Mouse (Mus musculus): ENCODE results near the gene Mybbp1a. TPM values are rescaled to one million over a fixed set of nuclear protein-coding genes. Genes with fewer than 3 reads are reported as not detected.

Gene Mybbp1a
- polyA plus RNA-seq, 1 experiment from 2014 or later: 148 TPM

DNA sequence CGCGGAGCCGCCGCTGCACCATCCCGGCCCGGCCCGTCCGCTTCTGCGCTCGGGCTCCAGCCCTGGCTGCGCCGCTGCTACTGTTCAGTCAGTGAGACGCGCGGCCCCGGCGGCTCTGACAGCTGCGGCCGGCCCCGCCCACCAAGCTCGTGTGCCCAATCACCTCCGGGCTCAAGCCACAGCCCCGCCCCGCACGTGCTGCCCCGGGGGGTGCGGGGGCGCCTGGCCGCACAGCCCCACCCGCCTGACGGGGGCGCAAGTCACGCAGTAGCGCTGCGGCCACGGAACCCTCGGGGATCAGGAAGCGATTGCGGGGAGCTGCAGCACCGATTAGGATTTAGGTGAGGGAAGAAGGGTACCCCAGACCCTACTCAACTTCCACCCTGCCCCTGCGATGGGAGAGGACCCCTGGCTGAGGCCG, 48.7 kb downstream of the Mybbp1a start, which contains the start of gene Spns2:
Gene Spns2, minus strand, starts transcription at position 24 of the 421 bp plus-strand sequence.
- H3K4me1 ChIP-seq (replicated peaks): peaks cover 61% of the 10 kb centered on the region
- no peaks in the 10 kb centered on the region for H3K9me3 ChIP-seq
- no peaks in the 10 kb centered on the region for H3K36me3 ChIP-seq
- H3K4me3 ChIP-seq: peak within 1 kb of the TSS; percentile 74
- peaks cover 51% of the 10 kb centered on the region for H3K27me3 ChIP-seq (ENCODE audit: insufficient read depth, poor library complexity, severe bottlenecking)
- peak within 1 kb of the TSS; percentile 87 for H3K27ac ChIP-seq
- under 1% methylated on average over 42 of the region's 42 CpGs for WGBS
- DNase-seq (ENCODE audit: low spot score): peak; percentile 89

DNA sequence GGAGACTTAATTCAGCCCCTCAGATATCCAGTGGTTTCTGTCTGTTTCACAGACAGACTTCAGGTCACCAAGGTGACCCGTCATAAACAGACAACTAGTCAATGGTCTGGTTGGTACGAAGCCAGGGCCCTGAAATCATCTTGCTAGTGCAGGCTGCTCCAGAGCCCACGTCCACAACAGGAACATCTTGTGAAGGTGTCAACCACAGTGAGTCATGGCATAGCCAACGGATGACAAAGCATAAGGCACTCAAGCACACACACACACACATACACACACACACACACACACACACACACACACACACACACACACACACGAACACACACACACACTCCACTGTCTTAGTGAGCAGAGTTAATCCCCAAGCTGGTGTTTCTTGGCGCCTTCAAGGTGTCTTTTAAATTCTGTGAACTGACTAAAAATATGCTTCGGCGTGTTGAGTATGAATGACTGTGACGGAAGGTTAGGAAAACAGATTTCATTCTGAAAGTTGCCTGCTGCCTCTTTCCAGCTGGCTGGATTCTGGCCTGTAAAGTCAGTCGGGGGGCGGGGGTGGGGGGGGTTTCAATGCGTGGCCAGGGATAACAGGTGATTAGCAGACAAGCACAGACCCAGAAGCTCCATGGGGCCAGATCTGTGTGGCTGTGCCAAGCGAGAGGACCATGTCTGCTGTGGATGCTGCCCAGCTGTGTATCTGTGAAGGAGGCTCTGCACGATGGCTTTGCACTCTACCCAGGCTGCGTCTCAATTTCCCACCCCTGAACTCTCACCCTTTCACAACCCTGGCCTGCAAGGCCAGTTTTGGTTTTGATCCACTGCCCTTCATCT, 50.2 kb downstream of the Mybbp1a start:
- 71% methylated on average over 15 of the region's 15 CpGs for WGBS
- H3K4me1 ChIP-seq (replicated peaks): peaks cover 48% of the 10 kb centered on the region
- no peaks in the 10 kb centered on the region for H3K9me3 ChIP-seq
- peaks cover 51% of the 10 kb centered on the region for H3K27me3 ChIP-seq (ENCODE audit: insufficient read depth, poor library complexity, severe bottlenecking)
- H3K36me3 ChIP-seq: no peaks in the 10 kb centered on the region
- no peak overlapping the region for H3K27ac ChIP-seq
- no peak for DNase-seq (ENCODE audit: low spot score)
- no peak overlapping the region for H3K4me3 ChIP-seq

DNA sequence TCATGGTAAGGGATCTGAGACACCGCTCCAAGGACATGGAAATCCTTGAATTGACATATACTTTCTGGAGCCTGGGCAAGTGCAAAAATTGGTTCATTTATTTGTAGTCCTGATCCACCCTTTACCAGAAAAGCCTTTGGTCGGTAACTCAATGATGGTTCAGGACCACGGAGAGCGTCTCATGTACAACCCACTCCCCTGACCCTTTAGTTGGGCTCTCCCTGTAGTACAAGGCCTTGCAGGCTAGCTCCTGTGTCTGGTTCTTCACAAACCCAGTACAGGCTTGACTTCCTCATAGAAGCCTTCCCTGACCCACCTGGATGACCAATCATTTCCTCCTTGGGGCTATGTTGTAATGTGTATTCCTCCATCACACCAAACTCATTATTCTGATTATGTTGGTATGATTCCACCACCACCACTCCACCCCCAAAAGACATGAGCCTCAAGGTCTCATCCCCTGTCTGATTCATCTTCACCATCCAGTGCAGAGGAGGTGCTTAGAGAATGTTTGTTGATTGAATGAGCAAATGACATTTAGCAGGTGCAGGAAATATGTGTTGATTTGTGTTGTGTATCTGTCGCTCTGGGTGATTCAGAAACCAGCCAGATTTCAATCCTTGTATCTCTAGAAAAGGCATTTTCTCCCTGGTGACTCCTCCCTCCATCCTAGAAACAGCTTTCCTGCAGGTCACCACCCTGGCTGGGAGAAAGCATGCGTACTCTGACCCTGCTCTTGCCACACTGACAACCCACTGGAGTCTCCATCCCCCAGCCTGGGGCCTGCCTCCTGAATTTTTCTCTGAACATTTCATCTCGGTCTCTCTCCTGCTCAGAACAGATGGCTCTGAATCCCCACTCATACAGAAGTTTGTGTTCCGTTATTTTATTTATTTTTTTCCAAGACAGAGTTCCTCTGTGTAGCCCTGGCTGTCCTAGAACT, 53.2 kb downstream of the Mybbp1a start:
- Histone ChIP-seq H3K9me3 (no peaks in the 10 kb centered on the region), H3K27me3 (ENCODE audit: insufficient read depth, poor library complexity, severe bottlenecking) (peaks cover 21% of the 10 kb centered on the region), H3K4me3 (no peak overlapping the region), H3K4me1 (replicated peaks) (peaks cover 27% of the 10 kb centered on the region), H3K27ac (no peak overlapping the region), H3K36me3 (no peaks in the 10 kb centered on the region)
- 56% methylated on average over 8 of the region's 8 CpGs for WGBS
- DNase-seq (ENCODE audit: low spot score): peak; percentile 47

DNA sequence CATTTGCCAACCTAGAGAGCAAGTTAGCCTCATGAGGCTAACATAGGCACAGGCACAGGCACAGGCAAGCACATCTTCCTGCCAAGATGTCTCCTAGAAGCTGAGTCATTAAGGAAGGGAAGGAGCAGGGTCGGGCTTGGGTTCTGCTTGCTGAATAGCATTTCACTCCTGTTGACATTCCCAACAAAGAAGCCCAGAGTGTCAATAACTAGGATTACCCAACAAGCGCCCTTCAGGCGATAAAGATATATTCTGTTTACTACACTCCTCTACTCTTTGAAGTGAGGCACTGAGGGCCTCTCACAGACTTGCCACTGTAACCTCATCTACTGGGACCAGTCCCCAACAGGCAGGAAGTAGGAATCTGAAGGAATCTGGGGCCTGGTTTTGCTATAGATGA, 54.9 kb downstream of the Mybbp1a start:
- H3K4me1 ChIP-seq (replicated peaks): peaks cover 17% of the 10 kb centered on the region; the same call in 1 of the 2 replicates
- H3K27ac ChIP-seq: no peak overlapping the region
- H3K4me3 ChIP-seq: no peak overlapping the region
- no peak for DNase-seq (ENCODE audit: low spot score)
- 78% methylated on average over 3 of the region's 3 CpGs for WGBS
- H3K36me3 ChIP-seq: no peaks in the 10 kb centered on the region
- no peaks in the 10 kb centered on the region for H3K9me3 ChIP-seq
- peaks cover 7% of the 10 kb centered on the region; the same call in 1 of the 2 replicates for H3K27me3 ChIP-seq (ENCODE audit: insufficient read depth, poor library complexity, severe bottlenecking)

DNA sequence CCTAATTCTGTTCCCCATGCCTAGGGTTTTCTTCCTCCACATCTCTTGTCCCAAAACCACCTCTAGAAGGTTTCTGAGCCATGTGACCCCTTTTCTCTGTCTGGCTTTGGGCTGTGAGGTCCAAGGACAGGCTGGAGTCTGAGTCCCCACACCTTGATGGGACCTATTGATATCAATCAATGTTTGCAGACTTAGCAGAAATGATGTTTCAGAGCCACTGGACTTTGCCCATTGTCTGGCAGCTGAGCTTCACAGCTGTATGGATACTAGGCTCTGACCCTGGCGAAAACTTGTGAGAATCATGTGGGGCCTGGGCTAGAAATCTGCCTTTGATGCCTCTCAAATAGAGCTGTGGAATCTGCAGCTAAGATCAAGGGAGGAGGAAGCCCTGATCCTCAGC, 55.6 kb downstream of the Mybbp1a start:
- Histone ChIP-seq H3K36me3 (no peaks in the 10 kb centered on the region), H3K27ac (no peak overlapping the region), H3K9me3 (no peaks in the 10 kb centered on the region), H3K4me1 (replicated peaks) (peaks cover 20% of the 10 kb centered on the region), H3K4me3 (no peak overlapping the region), H3K27me3 (ENCODE audit: insufficient read depth, poor library complexity, severe bottlenecking) (peaks cover 6% of the 10 kb centered on the region; the same call in 1 of the 2 replicates)
- no peak for DNase-seq (ENCODE audit: low spot score)
- WGBS: 63% methylated on average over 1 of the region's 1 CpGs

DNA sequence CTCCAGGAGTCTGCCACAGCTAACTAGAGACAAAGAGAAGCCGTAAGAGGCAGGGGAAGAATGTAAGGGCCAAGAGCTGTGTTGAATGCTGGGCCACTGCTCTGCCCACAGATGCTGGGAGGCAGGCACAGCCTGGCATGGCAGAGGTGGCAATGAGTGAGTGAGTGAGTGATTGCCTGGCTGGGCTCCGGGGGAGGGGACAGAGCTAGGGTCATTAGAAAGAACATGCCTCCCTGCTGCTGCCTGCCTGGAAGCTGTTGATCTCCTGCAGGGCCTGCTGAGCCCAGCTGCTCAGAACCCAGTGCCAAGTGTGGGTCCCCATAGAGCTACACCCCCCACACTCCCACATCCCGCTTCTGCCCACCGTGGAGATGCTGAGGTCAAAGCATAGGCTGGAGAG, 56.2 kb downstream of the Mybbp1a start:
- Histone ChIP-seq H3K4me3 (no peak overlapping the region), H3K9me3 (no peaks in the 10 kb centered on the region), H3K27me3 (ENCODE audit: insufficient read depth, poor library complexity, severe bottlenecking) (0 out of 2 replicates have a peak, but pooled peaks cover 7% of the 10 kb centered on the region), H3K36me3 (no peaks in the 10 kb centered on the region), H3K27ac (no peak overlapping the region), H3K4me1 (replicated peaks) (peaks cover 21% of the 10 kb centered on the region)
- DNase-seq (ENCODE audit: low spot score): no peak
- WGBS: 19% methylated on average over 4 of the region's 4 CpGs

DNA sequence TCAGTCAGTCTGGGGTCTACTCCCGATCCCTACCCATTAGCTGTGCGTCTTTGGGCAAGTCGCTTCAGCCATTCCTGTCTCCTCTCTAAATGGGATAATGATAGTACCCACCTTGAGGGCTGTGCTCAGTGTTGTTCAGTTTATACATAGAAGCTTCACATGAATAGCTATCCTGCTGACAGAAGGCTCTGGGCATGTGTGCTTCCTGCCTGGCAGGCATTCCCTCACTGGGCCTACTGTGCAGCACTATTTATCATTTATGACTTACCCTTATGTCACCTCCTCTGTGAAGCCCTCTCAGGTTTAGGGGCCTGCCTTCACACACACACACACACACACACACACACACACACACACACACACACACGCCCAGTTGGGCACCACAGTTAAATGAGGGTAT, 59.0 kb downstream of the Mybbp1a start:
- DNase-seq (ENCODE audit: low spot score): no peak
- Histone ChIP-seq H3K27me3 (ENCODE audit: insufficient read depth, poor library complexity, severe bottlenecking) (peaks cover 7% of the 10 kb centered on the region; the same call in 1 of the 2 replicates), H3K36me3 (no peaks in the 10 kb centered on the region), H3K4me3 (no peak overlapping the region), H3K9me3 (no peaks in the 10 kb centered on the region), H3K27ac (no peak overlapping the region), H3K4me1 (replicated peaks) (peaks cover 35% of the 10 kb centered on the region)
- whole genome bisulfite sequencing: 89% methylated on average over 4 of the region's 4 CpGs

Other genes starting within 250 kb of the Mybbp1a start
- 0.22 and 0.44 TPM in 2 replicates for gene Gm43951, start 234.5 kb upstream of the Mybbp1a start, polyA plus RNA-seq (2016; fragmentation: Nextera tagmentation; extraction: Ambion mirVana)
- gene 4933427D14Rik, start 233.9 kb upstream of the Mybbp1a start, polyA plus RNA-seq (2016; fragmentation: Nextera tagmentation; extraction: Ambion mirVana): 15.5 and 18.9 TPM in 2 replicates
- gene Txndc17, start 233.8 kb upstream of the Mybbp1a start, polyA plus RNA-seq (2016; fragmentation: Nextera tagmentation; extraction: Ambion mirVana): 177 and 182 TPM in 2 replicates
- 54.9 and 57.2 TPM in 2 replicates for gene Med31, start 225.8 kb upstream of the Mybbp1a start, polyA plus RNA-seq (2016; fragmentation: Nextera tagmentation; extraction: Ambion mirVana)
- 0.44 and 0.63 TPM in 2 replicates for gene Slc13a5, start 174.1 kb upstream of the Mybbp1a start, polyA plus RNA-seq (2016; fragmentation: Nextera tagmentation; extraction: Ambion mirVana)
- 2.3 and 2.9 TPM in 2 replicates for gene Xaf1, start 139.7 kb upstream of the Mybbp1a start, polyA plus RNA-seq (2016; fragmentation: Nextera tagmentation; extraction: Ambion mirVana)
- gene Fbxo39, start 126.9 kb upstream of the Mybbp1a start, polyA plus RNA-seq (2016; fragmentation: Nextera tagmentation; extraction: Ambion mirVana): not detected in 2 replicates
- 7.0 and 7.7 TPM in 2 replicates for gene Tekt1, start 78.9 kb upstream of the Mybbp1a start, polyA plus RNA-seq (2016; fragmentation: Nextera tagmentation; extraction: Ambion mirVana)
- gene Smtnl2, start 29.6 kb upstream of the Mybbp1a start, polyA plus RNA-seq (2016; fragmentation: Nextera tagmentation; extraction: Ambion mirVana): 10.7 and 22.8 TPM in 2 replicates
- gene Ggt6, start 5.8 kb upstream of the Mybbp1a start, polyA plus RNA-seq (2016; fragmentation: Nextera tagmentation; extraction: Ambion mirVana): not detected in 2 replicates
- gene Spns2, start 48.5 kb downstream of the Mybbp1a start, polyA plus RNA-seq (2016; fragmentation: Nextera tagmentation; extraction: Ambion mirVana): 4.0 and 5.5 TPM in 2 replicates
- gene Spns3, start 109.2 kb downstream of the Mybbp1a start, polyA plus RNA-seq (2016; fragmentation: Nextera tagmentation; extraction: Ambion mirVana): 0.09 and 0.16 TPM in 2 replicates
- gene Ube2g1, start 165.9 kb downstream of the Mybbp1a start, polyA plus RNA-seq (2016; fragmentation: Nextera tagmentation; extraction: Ambion mirVana): 93.0 and 95.7 TPM in 2 replicates
- 26.8 and 26.9 TPM in 2 replicates for gene Ankfy1, start 248.7 kb downstream of the Mybbp1a start, polyA plus RNA-seq (2016; fragmentation: Nextera tagmentation; extraction: Ambion mirVana)

Measured in hindbrain, embryonic 10.5 days (tissue).